Mouse (Mus musculus) v-Abl transformed pro-B cells (cell line): ENCODE measurements around the gene Hspa1b.

Experiments
- in situ Hi-C, 2 experiments: fragments of 400-800 bp; cut with MboI; formaldehyde crosslinking; loops; one replicate each; pipeline ENCODE4 v1.15.1; 2025; ENCODE audit not compliant: unreplicated experiment in 2 of 2

Hspa1b gene

GRCm38 (mm10) chr17:34941344-34942041 lies 17.5 kb downstream of the Hspa1b start:
- in situ Hi-C loops, result loop anchor here in 1 of 2 experiments (25.0 kb wide), 1 partner anchor 304 kb away; the partner anchor contains the start of genes Atf6b, Fkbpl, Ppt2 and Prrt1

GRCm38 (mm10) chr17:34937960-34938505 lies 21.0 kb downstream of the Hspa1b start:
- in situ Hi-C loops, result loop anchor here in 1 of 2 experiments (25.0 kb wide), 1 partner anchor 301 kb away; the partner anchor contains the start of genes Atf6b, Fkbpl, Ppt2 and Prrt1

- in situ Hi-C loops, result loop anchor here in 1 of 2 experiments (25.0 kb wide), 1 partner anchor 298 kb away; the partner anchor contains the start of genes Atf6b, Fkbpl, Ppt2 and Prrt1
Measured at GRCm38 (mm10) chr17:34934830-34935229, 24.2 kb downstream of the Hspa1b start.

GRCm38 (mm10) chr17:34934031-34934430 lies 25.0 kb downstream of the Hspa1b start:
- in situ Hi-C loops, result loop anchor here in 1 of 2 experiments (25.0 kb wide), 1 partner anchor 297 kb away; the partner anchor contains the start of genes Atf6b, Fkbpl, Ppt2 and Prrt1

- in situ Hi-C loops, result loop anchor here in 1 of 2 experiments (25.0 kb wide), 1 partner anchor 295 kb away; the partner anchor contains the start of genes Atf6b, Fkbpl, Ppt2 and Prrt1
Measured at GRCm38 (mm10) chr17:34932287-34932686, 26.8 kb downstream of the Hspa1b start.

- in situ Hi-C loops, result loop anchor here in 1 of 2 experiments (25.0 kb wide), 1 partner anchor 294 kb away; the partner anchor contains the start of genes Atf6b, Fkbpl, Ppt2 and Prrt1
Measured at GRCm38 (mm10) chr17:34931735-34932098, 27.3 kb downstream of the Hspa1b start.

GRCm38 (mm10) chr17:34931061-34931734 lies 27.8 kb downstream of the Hspa1b start, which contains the start of gene Neu1:
Gene Neu1, plus strand, starts transcription at chr17:34931253.
- in situ Hi-C loops, result loop anchor here in 1 of 2 experiments (25.0 kb wide), 1 partner anchor 294 kb away; the partner anchor contains the start of genes Atf6b, Fkbpl, Ppt2 and Prrt1

GRCm38 (mm10) chr17:34928841-34929240 lies 30.2 kb downstream of the Hspa1b start:
- in situ Hi-C loops, result loop anchor here in 1 of 2 experiments (25.0 kb wide), 1 partner anchor 292 kb away; the partner anchor contains the start of genes Atf6b, Fkbpl, Ppt2 and Prrt1

GRCm38 (mm10) chr17:34927306-34928019 lies 31.6 kb downstream of the Hspa1b start:
- in situ Hi-C loops, result loop anchor here in 1 of 2 experiments (25.0 kb wide), 1 partner anchor 290 kb away; the partner anchor contains the start of genes Atf6b, Fkbpl, Ppt2 and Prrt1

- in situ Hi-C loops, result no loop called here
Measured at GRCm38 (mm10) chr17:34924258-34924657, 34.8 kb downstream of the Hspa1b start.

- in situ Hi-C loops, result no loop called here
Measured at GRCm38 (mm10) chr17:34922939-34923338, 36.1 kb downstream of the Hspa1b start.

GRCm38 (mm10) chr17:34917188-34917587 lies 41.9 kb downstream of the Hspa1b start:
- in situ Hi-C loops, result loop anchor here (10.0 kb wide), 2 partner anchors 68 to 272 kb away; partner anchors contain the start of genes Atf6b (in 1 of the 2), Fkbpl (in 1 of the 2) and Lsm2 (in 1 of the 2)

GRCm38 (mm10) chr17:34916316-34916715 lies 42.7 kb downstream of the Hspa1b start:
- in situ Hi-C loops, result loop anchor here (10.0 kb wide), 2 partner anchors 68 to 272 kb away; partner anchors contain the start of genes Atf6b (in 1 of the 2), Fkbpl (in 1 of the 2) and Lsm2 (in 1 of the 2)

- in situ Hi-C loops, result loop anchor here (10.0 kb wide), 2 partner anchors 69 to 271 kb away; partner anchors contain the start of genes Atf6b (in 1 of the 2), Fkbpl (in 1 of the 2) and Lsm2 (in 1 of the 2)
Measured at GRCm38 (mm10) chr17:34915410-34915831, 43.6 kb downstream of the Hspa1b start.

- in situ Hi-C loops, result loop anchor here (5.0 to 10.0 kb wide), 5 partner anchors 33 to 269 kb away; partner anchors contain the start of genes Lsm2 (in 2 of the 2), Atf6b (in 1 of the 2) and Fkbpl (in 1 of the 2)
Measured at GRCm38 (mm10) chr17:34913930-34914665, 44.9 kb downstream of the Hspa1b start, which contains the start of gene Slc44a4. Gene Slc44a4, plus strand, starts transcription at chr17:34914466.

GRCm38 (mm10) chr17:34911945-34912351 lies 47.1 kb downstream of the Hspa1b start:
- in situ Hi-C loops, result loop anchor here (5.0 to 10.0 kb wide), 5 partner anchors 35 to 267 kb away; partner anchors contain the start of genes Lsm2 (in 2 of the 2), Atf6b (in 1 of the 2) and Fkbpl (in 1 of the 2)

GRCm38 (mm10) chr17:34910982-34911381 lies 48.1 kb downstream of the Hspa1b start:
- in situ Hi-C loops, result loop anchor here (5.0 to 10.0 kb wide), 5 partner anchors 36 to 266 kb away; partner anchors contain the start of genes Lsm2 (in 2 of the 2), Atf6b (in 1 of the 2) and Fkbpl (in 1 of the 2)
